Mouse (Mus musculus): ENCODE results near the gene Dkk3. TPM values are rescaled to one million over a fixed set of nuclear protein-coding genes. Genes with fewer than 3 reads are reported as not detected.

The Dkk3 gene
- polyA plus RNA-seq, 1 experiment from 2014 or later, result 7.3 TPM

DNA sequence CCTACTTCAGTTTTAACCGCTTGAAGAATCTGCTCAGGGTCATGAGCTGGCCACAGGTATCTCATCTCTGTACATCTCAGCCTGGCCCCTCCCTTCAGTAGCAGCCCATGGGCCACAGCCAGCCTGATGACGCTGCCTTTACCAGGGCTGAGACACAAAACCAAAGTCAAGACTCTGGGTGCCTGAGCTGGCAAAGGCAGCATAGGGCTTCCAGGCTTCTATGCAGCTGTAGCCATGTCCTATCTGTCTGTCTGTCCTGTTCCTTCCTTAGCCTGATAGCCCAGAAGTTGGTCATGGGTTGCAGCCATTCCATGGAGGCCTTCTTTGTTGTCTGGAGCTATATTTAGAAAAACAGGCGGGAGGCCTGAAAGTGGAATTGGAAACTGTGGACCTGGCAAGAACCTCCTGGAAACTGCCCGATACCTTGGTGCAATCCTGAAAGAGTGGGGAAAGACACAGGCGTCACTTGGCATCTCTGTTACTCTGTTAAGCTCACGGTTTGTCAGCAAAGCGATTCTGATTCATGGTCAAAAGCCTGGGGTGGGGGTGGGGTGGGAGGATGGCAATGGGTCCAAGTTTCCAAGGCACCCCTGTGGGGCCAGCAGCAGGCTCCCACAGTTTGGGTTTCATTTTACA, 33.1 kb downstream of the Dkk3 start:
- 61% methylated on average over 7 of the region's 7 CpGs for WGBS (ENCODE audit: insufficient replicate concordance)
- Histone ChIP-seq H3K36me3 (no peaks in the 10 kb centered on the region), H3K9me3 (replicated peaks) (no peaks in the 10 kb centered on the region), H3K4me2 (no peak overlapping the region), H3K4me3 (no peak overlapping the region), H3K27me3 (replicated peaks) (no peaks in the 10 kb centered on the region), H3K27ac (no peak overlapping the region), H3K9ac (no peak overlapping the region), H3K4me1 (0 out of 2 replicates have a peak, but pooled peaks cover 3% of the 10 kb centered on the region)
- ATAC-seq, result no peak

DNA sequence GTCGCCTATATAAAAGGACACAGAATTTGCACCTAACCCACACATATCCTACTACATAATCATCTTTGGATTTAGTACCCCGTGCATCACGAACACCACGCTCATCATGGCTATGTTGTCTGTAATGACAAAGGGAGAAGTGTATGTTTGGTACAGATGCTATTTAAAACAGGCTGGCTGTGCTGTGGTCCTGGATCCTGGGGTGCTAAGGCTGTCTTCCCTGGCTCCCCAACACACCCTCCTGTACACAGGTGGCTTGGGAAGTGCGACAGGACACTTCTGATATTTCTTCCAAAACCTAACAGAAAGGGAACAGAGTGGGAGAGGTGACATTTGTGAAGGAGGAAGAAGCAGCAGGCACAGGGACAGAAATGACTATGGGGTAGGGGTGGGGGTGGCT, 35.2 kb downstream of the Dkk3 start:
- no peaks in the 10 kb centered on the region for H3K4me1 ChIP-seq
- H3K27ac ChIP-seq, result no peak overlapping the region
- H3K9me3 ChIP-seq (replicated peaks), result no peaks in the 10 kb centered on the region
- H3K36me3 ChIP-seq, result no peaks in the 10 kb centered on the region
- no peak overlapping the region for H3K9ac ChIP-seq
- 71% methylated on average over 5 of the region's 5 CpGs for WGBS (ENCODE audit: insufficient replicate concordance)
- H3K4me3 ChIP-seq, result no peak overlapping the region
- no peak overlapping the region for H3K4me2 ChIP-seq
- no peaks in the 10 kb centered on the region for H3K27me3 ChIP-seq (replicated peaks)
- ATAC-seq, result no peak

DNA sequence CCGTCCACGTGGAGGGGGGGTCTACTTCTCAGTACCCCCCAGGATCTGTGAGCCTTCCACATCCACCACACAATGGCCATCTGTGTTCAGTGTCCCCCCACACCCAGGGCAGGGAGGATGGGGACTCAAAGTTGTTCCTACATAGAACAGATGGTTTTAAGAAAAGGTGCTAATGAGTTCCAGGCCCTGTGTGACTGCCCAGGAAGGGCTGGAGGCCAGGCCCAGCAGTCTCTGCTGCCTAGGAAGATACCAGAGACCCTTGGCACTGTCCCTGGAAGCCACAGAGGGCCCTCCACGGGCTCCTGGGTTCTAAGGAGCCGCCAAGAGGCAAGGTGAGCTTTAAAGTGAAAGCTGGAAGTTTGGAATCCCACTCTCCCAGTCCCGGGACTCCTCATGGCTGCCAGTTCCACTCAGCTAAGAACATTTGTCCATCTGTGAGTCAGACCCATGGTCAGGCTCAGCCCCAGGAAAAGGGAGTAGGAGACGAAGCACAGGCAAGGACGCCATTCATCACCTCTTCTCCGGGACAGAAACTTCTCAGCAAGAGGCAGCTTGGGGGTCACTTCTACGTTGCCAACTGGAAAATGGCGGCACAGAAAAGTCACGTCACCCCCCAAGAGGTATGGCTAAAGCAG, 36.9 kb downstream of the Dkk3 start:
- H3K4me1 ChIP-seq, result no peaks in the 10 kb centered on the region
- WGBS (ENCODE audit: insufficient replicate concordance), result 61% methylated on average over 11 of the region's 11 CpGs

DNA sequence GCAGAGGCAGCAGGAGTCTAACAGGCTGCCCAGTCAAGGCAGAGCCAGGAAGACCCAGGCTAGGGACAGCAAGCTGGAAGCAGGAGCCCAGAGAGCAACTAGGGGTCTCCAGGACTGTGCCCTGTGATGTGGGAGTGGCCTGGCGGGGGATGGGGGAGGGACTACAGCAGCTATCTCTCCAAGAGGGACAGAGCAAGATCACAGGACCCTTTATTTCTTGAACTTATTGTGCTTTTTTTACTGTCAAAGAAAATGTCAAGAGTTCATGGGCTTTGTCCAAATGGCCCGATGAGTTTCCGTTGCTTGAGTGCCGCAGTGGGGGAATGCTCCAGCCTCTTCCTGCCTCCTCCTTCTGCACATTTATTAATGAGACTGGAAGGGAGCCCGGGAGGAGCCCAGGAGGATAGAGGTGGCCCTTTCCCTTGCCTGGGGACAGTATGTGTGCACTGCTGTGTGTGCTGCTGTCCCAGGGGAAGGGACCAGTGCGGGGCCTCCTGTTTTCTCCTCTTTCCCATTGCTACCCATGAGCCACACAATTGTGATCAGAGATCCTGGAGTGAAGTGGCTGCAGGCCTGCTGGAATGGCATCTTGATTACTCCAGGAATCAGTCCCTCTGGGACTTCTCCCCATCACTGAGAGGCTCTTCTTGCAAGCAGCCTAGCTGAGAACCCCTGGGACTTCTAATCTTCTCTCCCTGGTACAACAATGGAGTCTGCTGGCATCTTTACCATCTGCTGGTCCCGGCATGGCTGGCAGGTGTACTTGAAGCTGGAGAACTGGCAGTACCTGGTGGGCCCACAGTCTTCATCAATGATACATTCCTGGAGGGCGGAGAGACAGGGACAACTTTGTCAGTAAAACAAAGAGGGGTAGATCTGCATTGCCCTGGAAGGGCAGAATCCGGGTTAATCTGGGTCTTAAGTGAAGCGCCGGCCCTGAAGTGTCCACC, 37.7 kb downstream of the Dkk3 start:
- Histone ChIP-seq H3K9me3 (replicated peaks) (no peaks in the 10 kb centered on the region), H3K4me1 (no peaks in the 10 kb centered on the region), H3K36me3 (no peaks in the 10 kb centered on the region), H3K9ac (no peak overlapping the region), H3K4me3 (no peak overlapping the region), H3K27ac (no peak overlapping the region), H3K4me2 (no peak overlapping the region), H3K27me3 (replicated peaks) (no peaks in the 10 kb centered on the region)
- ATAC-seq, result no peak
- 68% methylated on average over 11 of the region's 11 CpGs for WGBS (ENCODE audit: insufficient replicate concordance)

More for the DNA sequence above, 36.9 kb downstream of the Dkk3 start:
- no peak overlapping the region for H3K4me3 ChIP-seq
- no peak overlapping the region for H3K4me2 ChIP-seq
- no peaks in the 10 kb centered on the region for H3K9me3 ChIP-seq (replicated peaks)
- no peak for ATAC-seq
- H3K9ac ChIP-seq, result no peak overlapping the region
- H3K27me3 ChIP-seq (replicated peaks), result no peaks in the 10 kb centered on the region
- H3K27ac ChIP-seq, result no peak overlapping the region
- no peaks in the 10 kb centered on the region for H3K36me3 ChIP-seq

DNA sequence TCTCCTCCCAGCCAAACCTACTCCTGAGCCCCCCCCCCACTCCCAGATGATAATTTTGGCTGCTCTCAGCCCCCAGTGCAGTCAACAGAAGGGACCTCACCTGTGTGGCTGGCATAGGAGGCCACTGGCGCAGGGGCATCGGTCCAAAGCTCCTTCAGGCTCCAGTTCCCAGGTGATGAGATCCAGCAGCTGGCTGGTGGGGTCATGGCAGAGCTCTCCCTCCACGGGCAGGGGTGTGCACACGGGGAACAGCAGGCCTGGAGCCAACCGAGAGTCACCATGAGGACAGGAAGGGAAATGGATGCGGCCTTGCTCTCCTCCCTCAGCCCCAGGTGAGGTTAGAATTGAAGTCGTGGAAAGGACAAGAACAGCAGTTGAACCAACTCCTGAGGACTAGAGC, 39.6 kb downstream of the Dkk3 start:
- Histone ChIP-seq H3K9me3 (replicated peaks) (no peaks in the 10 kb centered on the region), H3K27me3 (replicated peaks) (no peaks in the 10 kb centered on the region), H3K4me3 (no peak overlapping the region), H3K36me3 (no peaks in the 10 kb centered on the region), H3K9ac (no peak overlapping the region), H3K4me2 (no peak overlapping the region), H3K27ac (no peak overlapping the region), H3K4me1 (no peaks in the 10 kb centered on the region)
- WGBS (ENCODE audit: insufficient replicate concordance), result 64% methylated on average over 7 of the region's 7 CpGs
- ATAC-seq, result no peak

DNA sequence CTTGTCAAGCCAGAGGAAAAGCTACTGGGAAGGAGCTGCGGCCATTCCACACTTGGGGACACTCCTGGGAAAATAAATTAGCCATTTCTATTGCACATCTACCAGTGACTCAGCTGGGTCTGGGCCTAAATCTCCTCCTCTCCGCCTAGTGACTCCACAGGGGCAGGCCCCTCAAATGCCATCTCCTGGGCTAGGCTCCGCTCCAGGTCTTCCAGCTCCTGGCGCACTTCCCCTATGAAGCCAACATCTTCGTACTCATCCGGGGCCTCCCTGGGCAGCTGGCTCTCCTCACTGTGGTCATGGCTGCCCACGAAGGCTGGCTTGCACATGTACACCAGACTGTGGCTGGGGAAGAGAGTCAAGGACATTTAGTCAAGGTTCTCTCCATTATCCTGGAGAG, 40.8 kb downstream of the Dkk3 start:
- H3K9me3 ChIP-seq (replicated peaks), result no peaks in the 10 kb centered on the region
- no peak overlapping the region for H3K27ac ChIP-seq
- 78% methylated on average over 7 of the region's 7 CpGs for WGBS (ENCODE audit: insufficient replicate concordance)
- ATAC-seq, result no peak
- H3K9ac ChIP-seq, result no peak overlapping the region
- no peaks in the 10 kb centered on the region for H3K36me3 ChIP-seq
- H3K4me2 ChIP-seq, result no peak overlapping the region
- no peaks in the 10 kb centered on the region for H3K27me3 ChIP-seq (replicated peaks)
- no peaks in the 10 kb centered on the region for H3K4me1 ChIP-seq
- no peak overlapping the region for H3K4me3 ChIP-seq

DNA sequence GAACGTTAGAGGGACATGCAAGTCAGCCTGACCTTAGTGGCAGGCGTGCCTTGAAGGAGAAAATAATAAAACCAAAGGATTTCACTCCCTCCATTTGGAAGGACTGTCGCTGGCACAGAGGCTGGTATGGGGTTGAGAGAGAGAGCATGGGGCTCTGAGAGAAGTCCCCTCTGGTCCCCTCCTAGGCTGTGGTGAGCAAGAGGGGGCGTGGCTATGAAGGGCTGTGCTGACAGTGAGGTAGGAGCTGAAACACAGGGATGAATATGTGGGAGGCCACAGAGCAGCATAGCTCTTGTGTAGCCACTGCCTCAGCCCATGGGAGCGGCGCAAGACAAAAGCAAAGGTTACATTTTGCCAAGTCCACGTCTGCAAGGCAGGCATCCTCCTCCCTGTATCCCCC, 41.4 kb downstream of the Dkk3 start:
- Histone ChIP-seq H3K4me2 (no peak overlapping the region), H3K4me1 (no peaks in the 10 kb centered on the region), H3K4me3 (no peak overlapping the region), H3K9ac (no peak overlapping the region), H3K9me3 (replicated peaks) (no peaks in the 10 kb centered on the region), H3K36me3 (0 out of 2 replicates have a peak, but pooled peaks cover 3% of the 10 kb centered on the region), H3K27me3 (replicated peaks) (no peaks in the 10 kb centered on the region), H3K27ac (no peak overlapping the region)
- 69% methylated on average over 7 of the region's 7 CpGs for WGBS (ENCODE audit: insufficient replicate concordance)
- ATAC-seq, result no peak

DNA sequence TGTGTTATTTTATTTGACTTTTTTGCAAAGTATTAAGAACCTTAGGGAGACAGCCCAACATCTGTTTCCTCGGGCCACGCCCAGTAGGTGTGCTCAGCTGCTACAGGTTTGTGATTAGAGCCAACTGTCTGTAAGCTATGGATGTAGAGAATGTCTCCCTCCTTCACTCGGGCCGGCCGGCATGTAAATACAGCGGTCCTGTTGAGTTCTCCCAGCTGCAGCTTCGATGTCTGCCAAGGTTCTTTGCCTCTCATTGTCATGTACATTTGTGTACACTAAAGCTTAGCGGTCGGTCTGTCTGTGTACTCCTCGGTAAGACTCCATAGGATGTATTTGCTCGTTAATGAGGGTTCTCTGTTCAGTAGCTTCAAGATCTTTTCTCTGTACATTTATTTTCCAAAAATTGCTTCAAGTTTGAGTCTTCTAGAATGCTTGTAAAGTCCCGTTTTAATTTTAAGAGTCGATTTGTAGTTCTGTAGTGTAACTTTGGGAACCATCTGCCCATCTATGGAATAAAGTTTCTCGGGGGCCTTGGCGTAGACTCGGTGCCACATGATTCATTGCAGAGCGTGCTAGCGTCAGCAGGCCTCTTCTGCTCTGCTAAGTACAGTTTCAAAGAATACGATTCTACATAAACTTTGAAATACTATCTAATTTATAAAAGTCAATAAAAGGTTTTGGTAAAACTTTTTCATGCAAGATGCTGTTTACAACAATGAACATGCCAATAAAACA, 48.1 kb downstream of the Dkk3 start:
- WGBS (ENCODE audit: insufficient replicate concordance), result 86% methylated on average over 19 of the region's 19 CpGs
- no peak overlapping the region for H3K4me2 ChIP-seq
- H3K9ac ChIP-seq, result no peak overlapping the region
- H3K27ac ChIP-seq, result no peak overlapping the region
- peaks cover 8% of the 10 kb centered on the region for H3K4me1 ChIP-seq
- H3K9me3 ChIP-seq (replicated peaks), result no peaks in the 10 kb centered on the region
- peaks cover 63% of the 10 kb centered on the region for H3K36me3 ChIP-seq
- H3K27me3 ChIP-seq (replicated peaks), result no peaks in the 10 kb centered on the region
- no peak overlapping the region for H3K4me3 ChIP-seq
- no peak for ATAC-seq

DNA sequence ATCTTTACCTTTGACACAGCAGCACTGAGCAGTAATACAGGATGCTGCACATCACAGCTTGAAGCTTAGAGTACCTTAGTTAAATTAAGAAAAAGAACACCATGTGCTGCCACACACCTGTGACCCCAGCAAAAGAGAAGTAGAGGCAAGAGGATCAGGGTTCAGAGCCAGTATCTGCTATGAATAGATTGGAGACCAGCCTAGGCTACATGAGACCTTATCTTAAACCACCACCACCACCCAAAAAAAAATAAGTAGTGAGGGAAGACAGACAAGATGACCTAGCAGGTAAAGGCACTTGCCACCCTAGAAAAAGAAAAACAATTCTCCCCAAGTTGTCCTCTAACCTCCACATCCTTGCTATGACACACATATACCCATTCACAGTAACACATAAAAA, 50.1 kb downstream of the Dkk3 start:
- Histone ChIP-seq H3K4me3 (no peak overlapping the region), H3K9ac (no peak overlapping the region), H3K27ac (no peak overlapping the region), H3K4me2 (no peak overlapping the region), H3K4me1 (peaks cover 8% of the 10 kb centered on the region), H3K27me3 (replicated peaks) (no peaks in the 10 kb centered on the region), H3K36me3 (peaks cover 82% of the 10 kb centered on the region), H3K9me3 (replicated peaks) (no peaks in the 10 kb centered on the region)
- ATAC-seq, result peak; percentile 76

DNA sequence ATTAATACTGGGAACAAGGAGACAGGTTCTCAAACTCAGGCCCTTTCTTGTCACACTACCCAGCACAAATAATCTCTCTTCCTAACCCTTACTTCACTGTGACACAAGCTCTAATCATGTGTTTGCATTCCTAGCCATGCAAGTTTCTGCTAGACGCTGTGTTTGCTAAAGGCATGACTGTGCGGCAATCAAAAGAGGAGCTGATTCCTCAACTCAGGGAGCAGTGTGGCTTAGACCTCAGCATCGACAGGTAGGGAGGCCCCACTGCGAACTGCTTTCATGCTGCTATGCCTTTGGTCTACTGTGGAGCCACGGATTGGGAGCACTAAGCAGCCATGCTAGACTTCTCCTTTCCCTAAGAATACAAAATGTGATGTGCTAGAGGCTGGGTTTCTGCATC, 55.0 kb downstream of the Dkk3 start:
- 74% methylated on average over 5 of the region's 5 CpGs for WGBS (ENCODE audit: insufficient replicate concordance)
- no peak for ATAC-seq
- Histone ChIP-seq H3K27ac (no peak overlapping the region), H3K27me3 (replicated peaks) (no peaks in the 10 kb centered on the region), H3K4me3 (no peak overlapping the region), H3K4me2 (no peak overlapping the region), H3K9ac (no peak overlapping the region), H3K4me1 (peaks cover 12% of the 10 kb centered on the region), H3K9me3 (replicated peaks) (no peaks in the 10 kb centered on the region), H3K36me3 (peaks cover 96% of the 10 kb centered on the region)

DNA sequence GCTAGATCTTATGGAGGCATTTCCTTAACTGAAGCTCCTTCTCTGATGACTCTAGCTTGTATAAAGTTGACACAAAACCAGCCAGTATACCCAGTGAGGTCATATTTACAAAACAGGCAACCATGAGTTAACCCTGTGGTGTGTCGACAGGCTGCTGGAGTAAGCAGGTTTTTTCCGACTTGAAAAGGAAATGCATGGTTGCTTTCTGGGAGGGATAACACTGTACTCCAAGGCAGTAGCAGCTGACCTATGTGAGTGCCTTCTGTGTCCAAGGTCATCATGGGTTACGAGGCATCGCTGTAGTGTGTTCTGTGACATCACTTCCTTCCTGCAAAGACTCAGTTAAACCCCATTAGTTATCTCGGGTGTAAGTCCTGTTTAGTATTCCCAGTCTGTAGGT, 55.9 kb downstream of the Dkk3 start:
- H3K4me2 ChIP-seq, result no peak overlapping the region
- no peak overlapping the region for H3K9ac ChIP-seq
- H3K36me3 ChIP-seq, result peaks cover 96% of the 10 kb centered on the region
- WGBS (ENCODE audit: insufficient replicate concordance), result 57% methylated on average over 5 of the region's 5 CpGs
- 0 out of 2 replicates have a peak, but pooled peaks cover 6% of the 10 kb centered on the region for H3K4me1 ChIP-seq
- H3K27me3 ChIP-seq (replicated peaks), result no peaks in the 10 kb centered on the region
- H3K4me3 ChIP-seq, result no peak overlapping the region
- H3K9me3 ChIP-seq (replicated peaks), result no peaks in the 10 kb centered on the region
- ATAC-seq, result no peak
- no peak overlapping the region for H3K27ac ChIP-seq

All from liver, embryonic 12.5 days (tissue).